Mouse (Mus musculus) heart, adult 2 months (tissue): ENCODE results near the gene 1700025G04Rik.
"Not testable (repeated sequence)": the region's sequence is repeated elsewhere in the genome, so short reads cannot be mapped to it uniquely, and the experiment has no call there.

Source experiments
- CTCF ChIP-seq: fragments of 200-600 bp; IDR thresholded peaks from 2 replicates; pipeline ENCODE4 v1.8.1; 2022; ENCODE audit warnings: antibody characterized with exemption, mild to moderate bottlenecking, moderate library complexity
- EP300 ChIP-seq: fragments of 200-500 bp; IDR thresholded peaks from 2 replicates; pipeline ENCODE4 v1.6.1; 2011; ENCODE audit warnings: low read depth, low read length, control low read depth; ENCODE audit not compliant: insufficient read depth
- POLR2A ChIP-seq: fragments of 200-500 bp; IDR thresholded peaks from 2 replicates; pipeline ENCODE4 v1.6.1; 2011; ENCODE audit warnings: mild to moderate bottlenecking, low read depth, low read length, control low read depth; ENCODE audit not compliant: insufficient read depth

DNA sequence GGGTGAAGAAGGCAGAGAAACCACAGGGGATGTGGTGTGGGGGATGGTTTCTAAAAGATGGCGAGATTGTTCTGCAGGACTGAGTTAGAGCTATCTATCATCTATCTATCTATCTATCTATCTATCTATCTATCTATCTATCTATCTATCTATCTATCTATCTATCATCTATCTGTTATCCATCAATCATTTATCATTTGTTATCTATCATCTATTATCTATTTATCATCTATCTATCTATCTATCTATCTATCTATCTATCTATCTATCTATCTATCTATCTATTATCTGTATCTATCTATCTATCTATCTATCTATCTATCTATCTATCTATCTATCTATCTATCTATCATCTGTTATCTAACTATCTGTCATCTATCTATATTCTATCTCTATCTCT, 249.6 kb downstream of the 1700025G04Rik start:
- not testable (repeated sequence) for TF ChIP-seq POLR2A, CTCF, EP300
